Mouse (Mus musculus): ENCODE data around the gene Sord. TPM values are rescaled to one million over a fixed set of nuclear protein-coding genes. Genes with fewer than 3 reads are reported as not detected.

The Sord gene
- polyA plus RNA-seq, 1 experiment from 2014 or later, result 16.6 TPM

GRCm38 (mm10) chr2:122305097-122305892 is 70.7 kb downstream of the Sord start:
- Histone ChIP-seq H3K4me2 (no peak overlapping the region), H3K9ac (replicated peaks) (no peak overlapping the region), H3K27me3 (peaks cover 93% of the 10 kb centered on the region), H3K9me3 (no peaks in the 10 kb centered on the region), H3K4me3 (replicated peaks) (no peak overlapping the region), H3K36me3 (no peaks in the 10 kb centered on the region), H3K27ac (no peak overlapping the region), H3K4me1 (replicated peaks) (peaks cover 9% of the 10 kb centered on the region)
- WGBS, result 83% methylated on average over 16 of the region's 16 CpGs
- ATAC-seq (ENCODE audit: insufficient number of reproducible peaks, insufficient read depth, low FRiP score, low TSS enrichment, low read depth), result no peak

- no peak overlapping the region for H3K9ac ChIP-seq (replicated peaks)
- H3K4me2 ChIP-seq, result no peak overlapping the region
- ATAC-seq (ENCODE audit: insufficient number of reproducible peaks, insufficient read depth, low FRiP score, low TSS enrichment, low read depth), result no peak
- H3K9me3 ChIP-seq, result no peaks in the 10 kb centered on the region
- H3K27ac ChIP-seq, result no peak overlapping the region
- 55% methylated on average over 4 of the region's 4 CpGs for WGBS
- H3K4me3 ChIP-seq (replicated peaks), result no peak overlapping the region
- H3K4me1 ChIP-seq (replicated peaks), result peaks cover 5% of the 10 kb centered on the region
- no peaks in the 10 kb centered on the region for H3K36me3 ChIP-seq
- peaks cover 92% of the 10 kb centered on the region for H3K27me3 ChIP-seq
Observed at GRCm38 (mm10) chr2:122306184-122306583, 71.6 kb downstream of the Sord start.

GRCm38 (mm10) chr2:122309647-122310046 is 75.1 kb downstream of the Sord start:
- peaks cover 91% of the 10 kb centered on the region for H3K27me3 ChIP-seq
- H3K9ac ChIP-seq (replicated peaks), result no peak overlapping the region
- peaks cover 12% of the 10 kb centered on the region for H3K4me1 ChIP-seq (replicated peaks)
- H3K27ac ChIP-seq, result no peak overlapping the region
- H3K4me3 ChIP-seq (replicated peaks), result no peak overlapping the region
- H3K4me2 ChIP-seq, result no peak overlapping the region
- no peaks in the 10 kb centered on the region for H3K9me3 ChIP-seq
- H3K36me3 ChIP-seq, result no peaks in the 10 kb centered on the region
- 58% methylated on average over 3 of the region's 3 CpGs for WGBS
- ATAC-seq (ENCODE audit: insufficient number of reproducible peaks, insufficient read depth, low FRiP score, low TSS enrichment, low read depth), result no peak

- ATAC-seq (ENCODE audit: insufficient number of reproducible peaks, insufficient read depth, low FRiP score, low TSS enrichment, low read depth), result no peak
- WGBS, result 59% methylated on average over 2 of the region's 2 CpGs
- H3K4me2 ChIP-seq, result no peak overlapping the region
- H3K27ac ChIP-seq, result no peak overlapping the region
- peaks cover 86% of the 10 kb centered on the region for H3K27me3 ChIP-seq
- no peak overlapping the region for H3K4me3 ChIP-seq (replicated peaks)
- H3K9ac ChIP-seq (replicated peaks), result no peak overlapping the region
- H3K9me3 ChIP-seq, result no peaks in the 10 kb centered on the region
- no peaks in the 10 kb centered on the region for H3K36me3 ChIP-seq
- peaks cover 12% of the 10 kb centered on the region for H3K4me1 ChIP-seq (replicated peaks)
Observed at GRCm38 (mm10) chr2:122311561-122311960, 77.0 kb downstream of the Sord start.

GRCm38 (mm10) chr2:122312722-122313417 is 78.3 kb downstream of the Sord start:
- H3K36me3 ChIP-seq, result no peaks in the 10 kb centered on the region
- peak overlapping the region; percentile 48 for H3K4me2 ChIP-seq
- no peak overlapping the region for H3K9ac ChIP-seq (replicated peaks)
- WGBS, result 5% methylated on average over 27 of the region's 27 CpGs
- H3K4me1 ChIP-seq (replicated peaks), result peaks cover 12% of the 10 kb centered on the region
- no peaks in the 10 kb centered on the region for H3K9me3 ChIP-seq
- no peak overlapping the region for H3K27ac ChIP-seq
- peak overlapping the region; percentile 27 for H3K4me3 ChIP-seq (replicated peaks)
- ATAC-seq (ENCODE audit: insufficient number of reproducible peaks, insufficient read depth, low FRiP score, low TSS enrichment, low read depth), result peak; percentile 66; the same call in 1 of the 2 replicates
- H3K27me3 ChIP-seq, result peaks cover 81% of the 10 kb centered on the region

- Histone ChIP-seq H3K4me2 (peak within 1 kb of the TSS; percentile 48), H3K4me1 (replicated peaks) (peaks cover 12% of the 10 kb centered on the region), H3K9ac (replicated peaks) (no peak within 1 kb of the TSS), H3K27me3 (peaks cover 78% of the 10 kb centered on the region), H3K36me3 (no peaks in the 10 kb centered on the region), H3K9me3 (no peaks in the 10 kb centered on the region), H3K27ac (no peak within 1 kb of the TSS), H3K4me3 (replicated peaks) (peak within 1 kb of the TSS; percentile 27)
- peak; percentile 15; the same call in 1 of the 2 replicates for ATAC-seq (ENCODE audit: insufficient number of reproducible peaks, insufficient read depth, low FRiP score, low TSS enrichment, low read depth)
- 1% methylated on average over 24 of the region's 24 CpGs for WGBS
Observed at GRCm38 (mm10) chr2:122313536-122313935, 79.0 kb downstream of the Sord start, which contains the start of gene Duoxa1. TSS of gene Duoxa1 (minus strand) at chr2:122313730.

Other genes starting within 250 kb of the Sord start
- 12.7 and 14.7 TPM in 2 replicates for gene Eif3j1, start 206.2 kb upstream of the Sord start, polyA plus RNA-seq (2016; fragmentation: Nextera tagmentation; extraction: Ambion mirVana)
- 12.1 and 13.1 TPM in 2 replicates for gene Spg11, start 116.4 kb upstream of the Sord start, polyA plus RNA-seq (2016; fragmentation: Nextera tagmentation; extraction: Ambion mirVana)
- gene B2m, start 87.1 kb upstream of the Sord start, polyA plus RNA-seq (2016; fragmentation: Nextera tagmentation; extraction: Ambion mirVana), result 135 and 147 TPM in 2 replicates
- not detected in 2 replicates for gene Trim69, start 74.0 kb upstream of the Sord start, polyA plus RNA-seq (2016; fragmentation: Nextera tagmentation; extraction: Ambion mirVana)
- not detected in 2 replicates for gene Patl2, start 48.6 kb upstream of the Sord start, polyA plus RNA-seq (2016; fragmentation: Nextera tagmentation; extraction: Ambion mirVana)
- gene Terb2, start 48.5 kb upstream of the Sord start, polyA plus RNA-seq (2016; fragmentation: Nextera tagmentation; extraction: Ambion mirVana), result not detected in 2 replicates
- not detected in 2 replicates for gene Duox2, start 63.7 kb downstream of the Sord start, polyA plus RNA-seq (2016; fragmentation: Nextera tagmentation; extraction: Ambion mirVana)
- gene Duoxa2, start 64.2 kb downstream of the Sord start, polyA plus RNA-seq (2016; fragmentation: Nextera tagmentation; extraction: Ambion mirVana), result not detected in 2 replicates
- 1.1 and 1.2 TPM in 2 replicates for gene Duoxa1, start 79.0 kb downstream of the Sord start, polyA plus RNA-seq (2016; fragmentation: Nextera tagmentation; extraction: Ambion mirVana)
- 0.13 and 0.22 TPM in 2 replicates for gene Duox1, start 80.9 kb downstream of the Sord start, polyA plus RNA-seq (2016; fragmentation: Nextera tagmentation; extraction: Ambion mirVana)
- 5.4 and 6.5 TPM in 2 replicates for gene Shf, start 134.4 kb downstream of the Sord start, polyA plus RNA-seq (2016; fragmentation: Nextera tagmentation; extraction: Ambion mirVana)
- gene Slc28a2, start 191.7 kb downstream of the Sord start, polyA plus RNA-seq (2016; fragmentation: Nextera tagmentation; extraction: Ambion mirVana), result not detected in 2 replicates